Mouse (Mus musculus) kidney, postnatal 10 days (tissue): ENCODE measurements at regions not wholly inside any gene's neighbourhood (a gene's known extent, or its start where the extent isn't known, plus 50 kb on each side); places are given as distances from the start of the nearest gene placed in this dataset.
A peak's percentile ranks its signal among the peaks of the same experiment; 100 is the strongest.

Experiments
- DNase-seq: peaks from one replicate; pipeline ENCODE4 v3.0.0; 2021; ENCODE audit warnings: mixed read lengths

- DNase-seq: peak; percentile 59
Observed at GRCm38 (mm10) chr5:148740366-148741266, 188.0 kb upstream of the Ubl3 start.

GRCm38 (mm10) chr5:148739672-148740071, 187.1 kb upstream of the Ubl3 start:
- DNase-seq: no peak

GRCm38 (mm10) chr5:148739141-148739540, 186.6 kb upstream of the Ubl3 start:
- no peak for DNase-seq

- DNase-seq: no peak
Observed at GRCm38 (mm10) chr5:148729541-148729940, 177.0 kb upstream of the Ubl3 start.

- DNase-seq: no peak
Observed at GRCm38 (mm10) chr5:148728492-148728891, 175.9 kb upstream of the Ubl3 start.

- no peak for DNase-seq
Observed at GRCm38 (mm10) chr5:148726442-148726841, 173.9 kb upstream of the Ubl3 start.

GRCm38 (mm10) chr5:148724470-148724869, 171.9 kb upstream of the Ubl3 start:
- no peak for DNase-seq

- no peak for DNase-seq
Observed at GRCm38 (mm10) chr5:148723677-148724227, 171.2 kb upstream of the Ubl3 start.

GRCm38 (mm10) chr5:148720604-148721003, 168.0 kb upstream of the Ubl3 start:
- DNase-seq: no peak

GRCm38 (mm10) chr5:148716633-148717032, 164.0 kb upstream of the Ubl3 start:
- no peak for DNase-seq

- no peak for DNase-seq
Observed at GRCm38 (mm10) chr5:148715218-148715991, 162.8 kb upstream of the Ubl3 start.

GRCm38 (mm10) chr5:148714807-148715206, 162.2 kb upstream of the Ubl3 start:
- DNase-seq: no peak

GRCm38 (mm10) chr5:148713796-148714195, 161.2 kb upstream of the Ubl3 start:
- no peak for DNase-seq

GRCm38 (mm10) chr5:148713039-148713438, 160.4 kb upstream of the Ubl3 start:
- no peak for DNase-seq

GRCm38 (mm10) chr5:148711570-148711969, 159.0 kb upstream of the Ubl3 start:
- no peak for DNase-seq

GRCm38 (mm10) chr5:148709111-148709771, 156.7 kb upstream of the Ubl3 start:
- DNase-seq: no peak

GRCm38 (mm10) chr5:148708014-148708741, 155.6 kb upstream of the Ubl3 start:
- no peak for DNase-seq

- DNase-seq: no peak
Observed at GRCm38 (mm10) chr5:148707335-148707734, 154.7 kb upstream of the Ubl3 start.

GRCm38 (mm10) chr5:148706323-148707120, 153.9 kb upstream of the Ubl3 start:
- no peak for DNase-seq

GRCm38 (mm10) chr5:148704769-148705168, 152.2 kb upstream of the Ubl3 start:
- peak; percentile 12 for DNase-seq

GRCm38 (mm10) chr5:148701859-148702258, 149.3 kb upstream of the Ubl3 start:
- peak; percentile 16 for DNase-seq
